In genomic region chr2:159145980-159146379, GRCm38 (mm10) we compare ENCODE assay signal across 28 mouse cellular contexts.
"Had no signal": no experiment of that assay in that cellular context is flagged by ENCODE, and none has a peak within 500 bp of the region (broad histone marks: within the 10 kb centered on the region; RNA-seq: fewer than 3 reads in every experiment).

No protein-coding gene starts in this region.

- H3K4me2 ChIP-seq: embryonic facial prominence, embryonic 12.5 days; embryonic facial prominence, embryonic 13.5 days; embryonic facial prominence, embryonic 15.5 days; forebrain, embryonic 12.5 days; forebrain, embryonic 13.5 days; forebrain, embryonic 15.5 days had no signal

- H3K27me3 ChIP-seq: embryonic facial prominence, embryonic 12.5 days; embryonic facial prominence, embryonic 13.5 days; embryonic facial prominence, embryonic 15.5 days; forebrain, embryonic 12.5 days; forebrain, embryonic 13.5 days; forebrain, embryonic 15.5 days had no signal

- H3K4me1 ChIP-seq: embryonic facial prominence, embryonic 10.5 days; embryonic facial prominence, embryonic 12.5 days; embryonic facial prominence, embryonic 13.5 days; embryonic facial prominence, embryonic 15.5 days; forebrain, embryonic 10.5 days; forebrain, embryonic 12.5 days; forebrain, embryonic 13.5 days; forebrain, embryonic 15.5 days had no signal

- H3K9ac ChIP-seq: embryonic facial prominence, embryonic 12.5 days; embryonic facial prominence, embryonic 13.5 days; embryonic facial prominence, embryonic 15.5 days; forebrain, embryonic 12.5 days; forebrain, embryonic 13.5 days; forebrain, embryonic 15.5 days; forebrain, postnatal 0 days had no signal

- H3K4me3 ChIP-seq: embryonic facial prominence, embryonic 10.5 days; embryonic facial prominence, embryonic 12.5 days; embryonic facial prominence, embryonic 13.5 days; embryonic facial prominence, embryonic 15.5 days; erythroblast, embryonic 14.5 days; forebrain, embryonic 10.5 days; forebrain, embryonic 12.5 days; forebrain, embryonic 13.5 days; forebrain, embryonic 15.5 days; gastrocnemius, adult 2 months; heart, adult 2 months had no signal

- H3K9me3 ChIP-seq: embryonic facial prominence, embryonic 10.5 days; embryonic facial prominence, embryonic 12.5 days; embryonic facial prominence, embryonic 13.5 days; embryonic facial prominence, embryonic 15.5 days; forebrain, embryonic 10.5 days; forebrain, embryonic 12.5 days; forebrain, embryonic 13.5 days; forebrain, embryonic 15.5 days had no signal

- H3K36me3 ChIP-seq: embryonic facial prominence, embryonic 10.5 days; embryonic facial prominence, embryonic 12.5 days; embryonic facial prominence, embryonic 13.5 days; embryonic facial prominence, embryonic 15.5 days; forebrain, embryonic 10.5 days; forebrain, embryonic 12.5 days; forebrain, embryonic 15.5 days had no signal

- H3K27ac ChIP-seq: embryonic facial prominence, embryonic 10.5 days; embryonic facial prominence, embryonic 12.5 days; embryonic facial prominence, embryonic 13.5 days; embryonic facial prominence, embryonic 15.5 days; forebrain, embryonic 10.5 days; forebrain, embryonic 12.5 days; forebrain, embryonic 13.5 days; forebrain, embryonic 15.5 days; gastrocnemius, adult 2 months; heart, adult 2 months had no signal

- ATAC-seq: forebrain, embryonic 13.5 days; forebrain, embryonic 14.5 days; forebrain, embryonic 15.5 days; forebrain, embryonic 16.5 days; forebrain, postnatal 0 days had no signal

- DNase-seq: cerebellum, adult 2 months; cerebellum, adult 8-10 months; cerebellum, adult 9-10 months; cerebellum, adult 9-11 months; cerebellum, postnatal 10 days; cerebellum, postnatal 14 days; cerebellum, postnatal 25 days; cerebellum, postnatal 36 days; embryo, embryonic 11 days; forebrain, postnatal 0 days; gastrocnemius, adult 2 months; gastrocnemius, postnatal 10 days; gastrocnemius, postnatal 14 days; gastrocnemius, postnatal 25 days; gastrocnemius, postnatal 36 days; heart, adult 18-20 months; heart, adult 2 months had no signal
